ENCODE assay signal across 7 mouse cellular contexts in the genomic region with DNA sequence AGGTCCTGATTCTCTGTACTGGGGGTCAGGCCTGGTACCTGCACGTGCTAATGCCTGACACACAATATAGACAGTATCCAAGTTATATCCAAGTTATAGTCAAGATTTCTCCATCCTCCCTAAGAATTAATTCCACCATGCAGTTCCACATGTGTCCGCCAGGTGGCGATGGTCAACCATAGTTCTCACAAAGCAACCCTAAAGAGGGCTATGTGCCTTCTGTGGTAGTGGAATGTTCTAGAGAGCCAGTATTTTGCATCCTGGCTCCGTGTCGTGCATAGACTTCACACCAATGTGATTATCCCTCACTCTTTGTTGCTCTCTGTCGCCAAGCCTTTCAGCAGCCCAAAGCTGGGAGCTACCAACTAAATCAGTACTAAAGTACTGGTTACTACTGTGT. TPM values are rescaled to one million over a fixed set of nuclear protein-coding genes. Genes with fewer than 3 reads are reported as not detected.
DNase-seq lines count a peak whose midpoint lies in the region; ATAC-seq lines count a peak whose summit lies in the region.

No protein-coding gene starts in this region.

- H3K27me3 ChIP-seq in midbrain, embryonic 11.5 days (ENCODE audit: control insufficient read depth, insufficient read depth, low read length) = no peaks in the 10 kb centered on the region

- no peak overlapping the region for H3K9ac ChIP-seq in midbrain, embryonic 11.5 days (ENCODE audit: low read length)

- H3K4me2 ChIP-seq in midbrain, embryonic 11.5 days = no peak overlapping the region

- H3K4me3 ChIP-seq in midbrain, embryonic 11.5 days (ENCODE audit: low read depth, low read length) = no peak overlapping the region

- 1% methylated on average over 6 of the region's 6 CpGs for WGBS in midbrain, embryonic 11.5 days

- ATAC-seq in midbrain, embryonic 11.5 days (ENCODE audit: low FRiP score) = no peak; the same call in 1 of the 2 replicates

- H3K4me1 ChIP-seq in midbrain, embryonic 11.5 days (ENCODE audit: control insufficient read depth, insufficient read depth, low read length) = no peaks in the 10 kb centered on the region

- DNase-seq in adrenal gland, adult 18-20 months (ENCODE audit: low spot score in 2 of 2) = peak; percentile 80 to 89
- peak; percentile 88 to 92 for DNase-seq in cerebellum, postnatal 10 days
- DNase-seq in frontal cortex, postnatal 10 days (ENCODE audit: low spot score in 2 of 2) = peak; percentile 62 to 82
- DNase-seq in hindlimb bud, embryonic 11.5 days (ENCODE audit: extremely low spot score, low read depth, low spot score) = peak; percentile 93
- peak; percentile 85 to 87 for DNase-seq in left cerebral cortex, adult 18-20 months (ENCODE audit: low spot score in 2 of 2)
- peak; percentile 99 for DNase-seq in midbrain, embryonic 11.5 days (ENCODE audit: low spot score, missing footprints)
- peak; percentile 70 to 83 for DNase-seq in spleen, postnatal 10 days (ENCODE audit: low spot score in 2 of 2)

- H3K27ac ChIP-seq in midbrain, embryonic 11.5 days (ENCODE audit: low read depth, low read length) = no peak overlapping the region

- H3K9me3 ChIP-seq in midbrain, embryonic 11.5 days (ENCODE audit: control insufficient read depth, low read length) = no peaks in the 10 kb centered on the region

- H3K36me3 ChIP-seq in midbrain, embryonic 11.5 days (ENCODE audit: control insufficient read depth, insufficient read depth, low read length) = no peaks in the 10 kb centered on the region

RNA-seq across cellular contexts. Expression of gene Meox1, which starts 25.5 kb away (rescaled TPM):
- total RNA-seq in adrenal gland, adult 18-20 months (2021) = 1 to 10 TPM; 1.8 to 4.2 TPM
- total RNA-seq in left cerebral cortex, adult 18-20 months (2021) = under 1 TPM; 0.28 to 0.74 TPM
- polyA plus RNA-seq in midbrain, embryonic 11.5 days (2014; fragmentation: Nextera tagmentation; extraction: Ambion mirVana) = 0.29 TPM in 1 of 2 replicates, not detected in the other

RNA-seq across cellular contexts. Expression of gene Sost, which starts 47.2 kb away (rescaled TPM):
- total RNA-seq in adrenal gland, adult 18-20 months (2021) = not detected
- not detected for total RNA-seq in left cerebral cortex, adult 18-20 months (2021)
- polyA plus RNA-seq in midbrain, embryonic 11.5 days (2014; fragmentation: Nextera tagmentation; extraction: Ambion mirVana) = not detected in 2 replicates
